Mouse (Mus musculus): Measurements from ENCODE around the gene Mccc1.

The Mccc1 gene

GRCm38 (mm10) chr3:35922522-35922921, 78.0 kb downstream of the Mccc1 start:
- in situ Hi-C loops (cut with MboI, MseI): no loop called here

GRCm38 (mm10) chr3:35918229-35918628, 82.2 kb downstream of the Mccc1 start:
- in situ Hi-C loops (cut with MboI, MseI): no loop called here
